Mouse (Mus musculus): ENCODE measurements at regions not wholly inside any gene's neighbourhood (a gene's known extent, or its start where the extent isn't known, plus 50 kb on each side); places are given as distances from the start of the nearest gene placed in this dataset.

DNA sequence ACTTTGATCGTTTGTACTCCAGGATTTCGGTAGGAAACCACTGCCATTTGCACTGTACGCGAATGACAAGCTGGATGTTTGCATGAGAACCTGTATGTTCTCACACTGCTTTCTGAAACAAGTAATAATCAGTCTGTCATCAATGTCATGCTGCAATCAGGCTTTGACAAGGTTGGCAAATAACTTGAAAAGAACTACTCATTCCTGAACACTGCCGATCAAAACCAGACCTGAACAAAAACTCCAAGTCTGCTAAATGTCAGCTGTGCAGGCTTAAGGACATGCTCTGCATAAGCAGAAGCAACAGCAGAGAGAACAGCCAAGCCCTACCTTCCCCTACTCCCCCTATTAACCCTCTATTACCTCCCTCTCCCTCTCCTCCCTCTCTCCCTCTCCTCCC is 197.8 kb upstream of the Gm11146 start:
- Histone ChIP-seq H3K36me3 (ENCODE audit: control insufficient read depth, insufficient read depth, low read length) (no peaks in the 10 kb centered on the region), H3K9me3 (ENCODE audit: control insufficient read depth, low read depth, low read length) (no peaks in the 10 kb centered on the region), H3K27ac (ENCODE audit: low read length) (no peak overlapping the region), H3K4me1 (ENCODE audit: control insufficient read depth, insufficient read depth, low read length) (no peaks in the 10 kb centered on the region), H3K9ac (replicated peaks; ENCODE audit: low read depth, low read length) (no peak overlapping the region), H3K4me3 (ENCODE audit: low read depth, low read length) (no peak overlapping the region), H3K27me3 (ENCODE audit: control insufficient read depth, insufficient read depth, low read length) (no peaks in the 10 kb centered on the region), H3K4me2 (replicated peaks; ENCODE audit: low read depth, low read length) (no peak overlapping the region)
- ATAC-seq (ENCODE audit: insufficient number of reproducible peaks, insufficient read depth, low FRiP score, low read depth), result no peak
- 39% methylated on average over 5 of the region's 5 CpGs for WGBS

DNA sequence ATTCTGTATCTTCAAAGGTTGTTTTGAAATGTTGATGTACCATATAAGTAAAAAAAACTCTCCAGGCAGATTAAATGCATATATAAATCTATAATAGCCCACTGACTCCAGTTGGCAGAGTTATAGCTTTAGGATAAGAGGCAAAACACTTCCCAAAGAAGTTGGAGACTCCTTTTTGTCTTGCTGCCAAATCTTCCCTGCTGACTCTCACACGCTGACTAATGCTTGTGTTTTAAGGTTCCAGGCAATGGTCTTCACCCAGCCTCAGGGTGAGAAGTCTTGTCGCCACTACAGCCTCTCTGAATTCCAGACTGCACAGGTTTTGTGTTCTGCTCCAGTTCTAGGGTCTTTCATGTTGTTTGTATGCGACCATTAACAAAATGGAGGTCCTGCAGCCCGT is 195.0 kb upstream of the Gm11146 start:
- H3K9ac ChIP-seq (replicated peaks; ENCODE audit: low read depth, low read length), result no peak overlapping the region
- no peaks in the 10 kb centered on the region for H3K4me1 ChIP-seq (ENCODE audit: control insufficient read depth, insufficient read depth, low read length)
- H3K4me2 ChIP-seq (replicated peaks; ENCODE audit: low read depth, low read length), result no peak overlapping the region
- no peak overlapping the region for H3K4me3 ChIP-seq (ENCODE audit: low read depth, low read length)
- no peaks in the 10 kb centered on the region for H3K36me3 ChIP-seq (ENCODE audit: control insufficient read depth, insufficient read depth, low read length)
- no peak for ATAC-seq (ENCODE audit: insufficient number of reproducible peaks, insufficient read depth, low FRiP score, low read depth)
- H3K27me3 ChIP-seq (ENCODE audit: control insufficient read depth, insufficient read depth, low read length), result no peaks in the 10 kb centered on the region
- no peaks in the 10 kb centered on the region for H3K9me3 ChIP-seq (ENCODE audit: control insufficient read depth, low read depth, low read length)
- H3K27ac ChIP-seq (ENCODE audit: low read length), result no peak overlapping the region
- WGBS, result 66% methylated on average over 4 of the region's 4 CpGs

DNA sequence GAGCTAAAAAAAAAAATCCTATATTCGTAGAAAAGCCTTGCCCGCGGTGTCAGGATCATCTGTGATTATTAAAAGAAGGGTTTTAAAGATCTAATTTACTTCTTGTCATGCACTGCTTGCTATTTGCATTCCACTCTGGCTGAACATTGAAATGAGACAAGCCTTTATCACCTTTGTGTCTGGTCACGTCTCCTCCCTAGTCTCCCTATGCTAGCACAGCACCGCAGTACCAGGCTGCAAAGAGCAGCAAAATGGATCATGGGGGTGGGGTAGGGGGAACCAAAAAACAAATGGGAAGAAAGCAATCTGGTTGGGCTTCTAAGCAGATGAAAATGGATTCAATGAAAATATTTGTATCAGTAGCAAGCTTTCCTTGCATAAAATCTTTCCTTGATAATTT is 187.8 kb upstream of the Gm11146 start:
- Histone ChIP-seq H3K4me2 (replicated peaks; ENCODE audit: low read depth, low read length) (no peak overlapping the region), H3K36me3 (ENCODE audit: control insufficient read depth, insufficient read depth, low read length) (no peaks in the 10 kb centered on the region), H3K4me3 (ENCODE audit: low read depth, low read length) (no peak overlapping the region), H3K9ac (replicated peaks; ENCODE audit: low read depth, low read length) (no peak overlapping the region), H3K4me1 (ENCODE audit: control insufficient read depth, insufficient read depth, low read length) (no peaks in the 10 kb centered on the region), H3K27me3 (ENCODE audit: control insufficient read depth, insufficient read depth, low read length) (no peaks in the 10 kb centered on the region), H3K9me3 (ENCODE audit: control insufficient read depth, low read depth, low read length) (no peaks in the 10 kb centered on the region), H3K27ac (ENCODE audit: low read length) (no peak overlapping the region)
- WGBS, result 79% methylated on average over 5 of the region's 5 CpGs
- ATAC-seq (ENCODE audit: insufficient number of reproducible peaks, insufficient read depth, low FRiP score, low read depth), result no peak

DNA sequence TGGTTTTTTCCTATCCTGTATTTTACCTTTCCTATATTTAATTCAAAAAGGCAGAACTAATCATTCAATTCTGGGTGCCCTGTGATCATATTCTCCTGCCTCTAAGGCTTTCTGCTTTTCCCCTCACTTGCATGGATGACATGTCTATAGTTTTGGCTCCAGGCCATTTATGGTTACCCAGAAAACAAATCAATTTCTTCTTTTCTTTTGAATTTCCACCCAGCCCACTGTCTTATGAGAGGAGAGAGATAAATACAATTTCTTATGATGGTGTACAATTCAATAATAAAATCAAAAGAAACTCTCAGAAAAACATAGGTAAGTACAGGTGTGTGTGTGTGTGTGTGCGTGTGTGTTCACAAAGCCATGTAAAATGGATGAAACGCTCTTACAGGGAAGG is 187.3 kb upstream of the Gm11146 start:
- Histone ChIP-seq H3K36me3 (ENCODE audit: control insufficient read depth, insufficient read depth, low read length) (no peaks in the 10 kb centered on the region), H3K4me1 (ENCODE audit: control insufficient read depth, insufficient read depth, low read length) (no peaks in the 10 kb centered on the region), H3K4me2 (replicated peaks; ENCODE audit: low read depth, low read length) (no peak overlapping the region), H3K4me3 (ENCODE audit: low read depth, low read length) (no peak overlapping the region), H3K27ac (ENCODE audit: low read length) (no peak overlapping the region), H3K27me3 (ENCODE audit: control insufficient read depth, insufficient read depth, low read length) (no peaks in the 10 kb centered on the region), H3K9me3 (ENCODE audit: control insufficient read depth, low read depth, low read length) (no peaks in the 10 kb centered on the region), H3K9ac (replicated peaks; ENCODE audit: low read depth, low read length) (no peak overlapping the region)
- no peak for ATAC-seq (ENCODE audit: insufficient number of reproducible peaks, insufficient read depth, low FRiP score, low read depth)
- 84% methylated on average over 2 of the region's 2 CpGs for WGBS

DNA sequence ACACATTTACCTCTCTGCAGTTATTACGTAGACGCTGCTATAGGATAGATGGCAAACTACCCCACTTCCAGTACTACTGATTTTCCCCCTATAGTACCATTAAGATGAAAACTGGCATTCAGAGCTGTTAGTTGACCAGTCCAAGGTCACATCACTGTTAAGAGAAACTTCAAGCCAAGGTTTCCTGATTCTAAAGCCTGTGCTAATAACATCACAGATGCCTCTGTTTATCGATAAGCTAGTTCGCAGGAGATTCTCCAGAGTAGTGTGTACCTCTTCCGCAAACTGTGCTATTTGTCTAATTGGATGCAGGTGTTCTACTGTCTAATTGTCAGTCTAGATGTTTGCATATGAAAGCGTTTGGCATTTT is 186.9 kb upstream of the Gm11146 start:
- H3K4me1 ChIP-seq (ENCODE audit: control insufficient read depth, insufficient read depth, low read length), result no peaks in the 10 kb centered on the region
- no peak for ATAC-seq (ENCODE audit: insufficient number of reproducible peaks, insufficient read depth, low FRiP score, low read depth)
- H3K27me3 ChIP-seq (ENCODE audit: control insufficient read depth, insufficient read depth, low read length), result no peaks in the 10 kb centered on the region
- 85% methylated on average over 6 of the region's 6 CpGs for WGBS
- H3K36me3 ChIP-seq (ENCODE audit: control insufficient read depth, insufficient read depth, low read length), result no peaks in the 10 kb centered on the region
- no peak overlapping the region for H3K9ac ChIP-seq (replicated peaks; ENCODE audit: low read depth, low read length)
- H3K4me3 ChIP-seq (ENCODE audit: low read depth, low read length), result no peak overlapping the region
- H3K9me3 ChIP-seq (ENCODE audit: control insufficient read depth, low read depth, low read length), result no peaks in the 10 kb centered on the region
- no peak overlapping the region for H3K27ac ChIP-seq (ENCODE audit: low read length)
- H3K4me2 ChIP-seq (replicated peaks; ENCODE audit: low read depth, low read length), result no peak overlapping the region

DNA sequence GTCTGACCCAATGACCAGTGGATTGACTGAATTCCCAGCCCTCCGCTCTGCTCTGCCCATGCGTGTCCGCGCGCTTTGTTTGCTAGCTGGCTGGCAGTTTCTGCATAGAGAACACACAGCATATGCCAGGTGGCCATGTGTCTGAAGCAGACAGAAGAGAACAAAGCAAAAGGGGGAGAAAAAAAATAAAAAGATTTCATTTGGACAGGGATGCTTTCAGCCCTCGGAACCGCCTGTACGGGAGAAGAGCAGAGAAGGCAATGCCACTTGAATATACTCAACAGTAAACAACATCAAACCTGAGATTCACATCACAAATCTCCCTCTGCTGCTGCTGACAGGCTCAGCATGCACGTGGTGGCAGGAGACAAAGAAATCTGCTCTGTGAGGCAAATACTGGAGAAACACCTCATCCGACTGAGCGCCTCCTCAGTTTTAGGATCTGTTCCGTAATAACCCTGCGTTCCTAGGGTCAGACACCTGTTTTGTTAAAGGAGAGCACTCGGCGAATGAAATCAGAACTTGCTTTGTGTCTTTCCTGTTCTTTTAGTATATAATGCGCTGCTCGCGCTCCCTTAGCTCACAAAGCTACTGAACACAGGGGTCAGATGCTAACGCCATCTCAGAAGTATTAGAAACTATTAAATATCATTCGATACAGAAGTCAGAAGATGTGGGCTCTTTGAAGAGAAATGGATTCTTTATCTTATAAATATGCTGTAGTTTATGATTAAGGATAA is 186.3 kb upstream of the Gm11146 start:
- Histone ChIP-seq H3K9ac (replicated peaks; ENCODE audit: low read depth, low read length) (no peak overlapping the region), H3K9me3 (ENCODE audit: control insufficient read depth, low read depth, low read length) (no peaks in the 10 kb centered on the region), H3K27ac (ENCODE audit: low read length) (no peak overlapping the region), H3K4me1 (ENCODE audit: control insufficient read depth, insufficient read depth, low read length) (no peaks in the 10 kb centered on the region), H3K36me3 (ENCODE audit: control insufficient read depth, insufficient read depth, low read length) (no peaks in the 10 kb centered on the region), H3K27me3 (ENCODE audit: control insufficient read depth, insufficient read depth, low read length) (no peaks in the 10 kb centered on the region), H3K4me3 (ENCODE audit: low read depth, low read length) (no peak overlapping the region), H3K4me2 (replicated peaks; ENCODE audit: low read depth, low read length) (no peak overlapping the region)
- 81% methylated on average over 20 of the region's 20 CpGs for WGBS
- ATAC-seq (ENCODE audit: insufficient number of reproducible peaks, insufficient read depth, low FRiP score, low read depth), result no peak

DNA sequence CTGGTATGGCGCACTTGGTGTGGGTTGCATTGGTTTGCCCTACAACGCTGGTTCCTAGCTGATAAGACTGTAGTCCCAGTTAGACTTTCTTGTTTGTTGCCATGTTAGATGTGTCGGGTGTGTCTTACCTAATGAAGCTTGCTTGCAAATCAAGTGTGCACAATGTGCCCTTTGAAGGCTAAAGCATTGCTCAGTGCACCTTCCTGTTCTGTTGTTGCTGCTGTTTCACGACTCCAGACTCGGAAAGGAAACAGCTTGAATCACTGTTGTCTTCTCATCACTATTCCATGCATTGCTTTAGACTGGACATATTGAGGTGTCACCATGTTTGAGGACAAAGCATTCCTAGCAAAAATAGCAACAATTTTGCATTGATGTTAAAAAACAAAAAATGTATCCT is 185.1 kb upstream of the Gm11146 start:
- Histone ChIP-seq H3K36me3 (ENCODE audit: control insufficient read depth, insufficient read depth, low read length) (no peaks in the 10 kb centered on the region), H3K9ac (replicated peaks; ENCODE audit: low read depth, low read length) (no peak overlapping the region), H3K27ac (ENCODE audit: low read length) (no peak overlapping the region), H3K4me3 (ENCODE audit: low read depth, low read length) (no peak overlapping the region), H3K4me1 (ENCODE audit: control insufficient read depth, insufficient read depth, low read length) (no peaks in the 10 kb centered on the region), H3K9me3 (ENCODE audit: control insufficient read depth, low read depth, low read length) (no peaks in the 10 kb centered on the region), H3K27me3 (ENCODE audit: control insufficient read depth, insufficient read depth, low read length) (no peaks in the 10 kb centered on the region), H3K4me2 (replicated peaks; ENCODE audit: low read depth, low read length) (no peak overlapping the region)
- 91% methylated on average over 5 of the region's 5 CpGs for WGBS
- no peak for ATAC-seq (ENCODE audit: insufficient number of reproducible peaks, insufficient read depth, low FRiP score, low read depth)

DNA sequence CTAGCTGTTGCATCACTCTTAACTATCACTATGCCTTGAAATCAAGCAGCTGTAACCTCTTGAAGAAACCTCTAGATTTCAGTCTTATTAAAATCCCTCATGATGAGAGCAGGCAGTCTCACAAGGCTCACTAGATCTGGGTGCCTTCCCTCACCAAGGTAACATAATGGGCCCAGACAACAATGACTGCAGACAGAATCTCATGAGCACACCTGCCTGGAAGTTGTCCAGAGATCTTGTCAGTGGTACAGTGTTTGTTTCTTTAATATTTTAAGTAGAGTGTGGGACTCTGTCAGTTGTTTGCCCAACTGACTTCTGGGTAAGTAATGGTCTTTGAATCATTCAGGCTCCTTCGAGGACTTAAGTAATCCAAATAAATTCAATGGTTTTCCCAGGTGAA is 177.1 kb upstream of the Gm11146 start:
- no peak for ATAC-seq (ENCODE audit: insufficient number of reproducible peaks, insufficient read depth, low FRiP score, low read depth)
- Histone ChIP-seq H3K27ac (ENCODE audit: low read length) (no peak overlapping the region), H3K27me3 (ENCODE audit: control insufficient read depth, insufficient read depth, low read length) (no peaks in the 10 kb centered on the region), H3K4me2 (replicated peaks; ENCODE audit: low read depth, low read length) (no peak overlapping the region), H3K4me1 (ENCODE audit: control insufficient read depth, insufficient read depth, low read length) (no peaks in the 10 kb centered on the region), H3K36me3 (ENCODE audit: control insufficient read depth, insufficient read depth, low read length) (no peaks in the 10 kb centered on the region), H3K9me3 (ENCODE audit: control insufficient read depth, low read depth, low read length) (no peaks in the 10 kb centered on the region), H3K9ac (replicated peaks; ENCODE audit: low read depth, low read length) (no peak overlapping the region), H3K4me3 (ENCODE audit: low read depth, low read length) (no peak overlapping the region)
- 20% methylated on average over 1 of the region's 1 CpGs for WGBS

DNA sequence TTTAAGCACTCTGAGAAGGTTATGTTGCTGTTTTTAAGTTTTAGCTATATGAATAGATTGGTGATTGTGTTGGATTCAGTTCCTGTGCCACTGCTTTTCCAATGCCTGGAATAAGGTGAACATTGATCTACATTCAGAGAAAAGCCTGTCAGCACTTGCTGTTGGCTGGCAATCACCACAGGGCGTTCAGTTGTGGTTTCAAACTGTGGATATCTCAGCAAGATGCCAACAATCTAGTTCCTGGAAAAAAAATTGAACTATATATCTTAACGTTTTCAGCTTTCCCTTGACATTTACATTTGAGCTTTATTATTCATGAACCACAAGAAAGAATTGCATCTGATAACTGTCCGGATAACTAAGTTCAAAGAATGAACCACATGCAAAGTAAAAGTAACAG is 170.2 kb upstream of the Gm11146 start:
- H3K4me3 ChIP-seq (ENCODE audit: low read depth, low read length), result no peak overlapping the region
- H3K36me3 ChIP-seq (ENCODE audit: control insufficient read depth, insufficient read depth, low read length), result no peaks in the 10 kb centered on the region
- no peak overlapping the region for H3K4me2 ChIP-seq (replicated peaks; ENCODE audit: low read depth, low read length)
- no peaks in the 10 kb centered on the region for H3K27me3 ChIP-seq (ENCODE audit: control insufficient read depth, insufficient read depth, low read length)
- no peak overlapping the region for H3K27ac ChIP-seq (ENCODE audit: low read length)
- 83% methylated on average over 3 of the region's 3 CpGs for WGBS
- no peaks in the 10 kb centered on the region for H3K9me3 ChIP-seq (ENCODE audit: control insufficient read depth, low read depth, low read length)
- ATAC-seq (ENCODE audit: insufficient number of reproducible peaks, insufficient read depth, low FRiP score, low read depth), result no peak
- no peak overlapping the region for H3K9ac ChIP-seq (replicated peaks; ENCODE audit: low read depth, low read length)
- no peaks in the 10 kb centered on the region for H3K4me1 ChIP-seq (ENCODE audit: control insufficient read depth, insufficient read depth, low read length)

Measured in stomach, embryonic 14.5 days (tissue).